Mouse (Mus musculus): ENCODE measurements around the gene Atg7. TPM values are rescaled to one million over a fixed set of nuclear protein-coding genes. Genes with fewer than 3 reads are reported as not detected.

Atg7 gene
- total RNA-seq, 1 experiment from 2014 or later: 33.2 TPM

DNA sequence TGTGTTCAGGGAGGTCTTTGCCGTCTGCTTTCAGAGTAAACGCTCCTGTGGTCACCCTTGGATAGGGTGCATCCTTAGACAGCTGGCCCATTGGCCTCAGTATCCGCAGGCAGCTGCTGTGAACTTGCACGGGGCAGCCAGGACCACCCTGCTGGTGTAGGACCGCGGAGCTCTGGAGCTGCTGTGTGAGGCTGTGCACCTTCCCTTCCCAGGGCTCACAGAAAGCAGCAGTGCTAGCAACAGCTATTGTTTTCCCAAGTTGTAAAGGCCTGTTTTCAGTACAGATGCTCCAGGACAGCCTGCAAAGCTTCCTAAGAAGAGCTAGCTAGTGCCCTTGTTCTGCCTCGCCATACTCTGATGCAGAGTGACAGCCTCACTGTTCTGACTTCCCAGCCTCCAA, 208.8 kb downstream of the Atg7 start:
- ATAC-seq (replicated peaks in 1 of 2; ENCODE audit: insufficient read depth in 1 of 2, low FRiP score in 2 of 2, low TSS enrichment in 1 of 2, low read depth in 1 of 2, poor library complexity in 2 of 2, severe bottlenecking in 2 of 2): no peak

DNA sequence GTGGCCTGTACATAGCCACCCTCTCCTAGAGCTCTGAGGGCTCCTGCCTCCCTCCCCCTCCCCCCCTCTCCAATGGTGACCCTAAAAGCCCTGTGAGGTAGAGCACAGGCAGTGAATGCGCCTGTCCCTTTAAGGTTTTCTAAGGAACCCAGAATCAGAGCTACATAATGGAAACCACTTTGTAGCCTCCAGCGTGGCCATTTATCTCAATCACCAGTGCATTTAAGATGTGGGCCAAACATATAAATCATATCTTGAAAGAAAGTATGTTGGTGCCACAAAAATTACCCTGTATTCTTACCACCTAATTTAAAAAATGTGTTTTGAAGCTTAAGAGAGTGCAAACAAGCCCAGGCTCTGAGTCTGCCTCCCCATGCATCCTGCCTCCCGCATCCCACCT, 209.8 kb downstream of the Atg7 start:
- ATAC-seq (replicated peaks in 1 of 2; ENCODE audit: insufficient read depth in 1 of 2, low FRiP score in 2 of 2, low TSS enrichment in 1 of 2, low read depth in 1 of 2, poor library complexity in 2 of 2, severe bottlenecking in 2 of 2): no peak

- no peak for ATAC-seq (replicated peaks in 1 of 2; ENCODE audit: insufficient read depth in 1 of 2, low FRiP score in 2 of 2, low TSS enrichment in 1 of 2, low read depth in 1 of 2, poor library complexity in 2 of 2, severe bottlenecking in 2 of 2)
Measured at GRCm38 (mm10) chr6:114854368-114854767, 211.5 kb downstream of the Atg7 start.

- ATAC-seq (replicated peaks in 1 of 2; ENCODE audit: insufficient read depth in 1 of 2, low FRiP score in 2 of 2, low TSS enrichment in 1 of 2, low read depth in 1 of 2, poor library complexity in 2 of 2, severe bottlenecking in 2 of 2): no peak
Measured at GRCm38 (mm10) chr6:114855644-114856043, 212.7 kb downstream of the Atg7 start.

GRCm38 (mm10) chr6:114856501-114856900, 213.6 kb downstream of the Atg7 start:
- no peak for ATAC-seq (replicated peaks in 1 of 2; ENCODE audit: insufficient read depth in 1 of 2, low FRiP score in 2 of 2, low TSS enrichment in 1 of 2, low read depth in 1 of 2, poor library complexity in 2 of 2, severe bottlenecking in 2 of 2)

- ATAC-seq (replicated peaks in 1 of 2; ENCODE audit: insufficient read depth in 1 of 2, low FRiP score in 2 of 2, low TSS enrichment in 1 of 2, low read depth in 1 of 2, poor library complexity in 2 of 2, severe bottlenecking in 2 of 2): no peak
Measured at GRCm38 (mm10) chr6:114857996-114858721, 215.3 kb downstream of the Atg7 start.

DNA sequence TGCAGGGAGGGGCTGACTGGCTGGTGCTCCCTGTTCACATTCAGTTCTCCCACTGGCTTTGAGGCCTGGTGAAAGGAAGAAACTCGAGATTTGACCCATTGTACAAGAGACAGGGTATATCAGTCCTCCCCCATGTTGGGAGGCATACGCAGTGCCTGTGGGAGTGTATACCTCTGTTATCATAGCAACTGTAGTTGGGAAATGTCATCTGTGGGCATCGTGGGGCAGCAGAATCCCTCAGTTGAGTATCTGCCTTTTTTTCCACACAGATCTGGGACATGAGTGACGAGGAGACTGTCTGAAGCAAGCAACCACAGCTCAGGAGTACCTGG, 215.8 kb downstream of the Atg7 start:
- no peak for ATAC-seq (replicated peaks in 1 of 2; ENCODE audit: insufficient read depth in 1 of 2, low FRiP score in 2 of 2, low TSS enrichment in 1 of 2, low read depth in 1 of 2, poor library complexity in 2 of 2, severe bottlenecking in 2 of 2)

DNA sequence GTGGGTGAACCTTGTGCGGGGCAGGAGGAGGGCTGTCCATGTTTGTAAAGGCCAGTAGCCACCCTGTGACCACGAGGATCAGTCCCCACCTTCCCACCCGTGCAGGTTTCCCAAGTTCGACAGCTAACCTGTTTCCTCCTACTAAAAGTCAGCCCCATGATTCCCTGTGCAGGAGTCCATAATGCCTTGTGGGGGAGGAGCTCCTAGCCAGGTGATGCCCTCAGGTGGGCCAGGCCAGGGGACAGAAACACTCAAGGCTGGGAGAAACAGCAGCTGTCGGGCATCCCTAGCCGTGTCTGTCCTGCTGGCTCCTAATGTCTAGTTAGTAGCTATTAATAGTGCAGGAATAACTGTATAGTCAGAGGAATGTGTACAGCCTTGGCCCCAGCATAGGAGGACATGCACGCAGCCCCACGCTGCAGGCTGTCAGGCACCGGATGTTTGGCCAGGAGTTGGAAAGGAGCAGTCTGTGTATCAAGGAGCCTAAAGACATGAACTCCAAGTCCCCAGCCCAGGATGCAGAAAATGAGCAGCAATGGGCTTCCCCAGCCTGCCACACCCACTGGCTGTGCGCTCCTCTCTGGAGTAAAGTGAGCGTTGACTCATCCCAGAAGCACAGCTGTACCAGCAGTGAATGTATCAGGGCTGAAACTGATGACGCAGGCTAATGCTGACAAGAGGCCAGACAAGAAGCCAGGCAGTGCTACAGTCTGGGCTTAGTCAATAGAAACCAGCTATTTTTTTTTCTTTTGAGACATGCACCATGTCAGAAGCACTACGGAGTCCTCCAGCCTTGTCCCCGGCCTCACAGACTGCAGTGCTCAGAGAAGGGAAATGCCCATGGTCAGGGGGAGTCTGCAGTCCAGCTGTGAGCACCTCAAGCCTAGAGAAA, 218.0 kb downstream of the Atg7 start:
- ATAC-seq (replicated peaks in 1 of 2; ENCODE audit: insufficient read depth in 1 of 2, low FRiP score in 2 of 2, low TSS enrichment in 1 of 2, low read depth in 1 of 2, poor library complexity in 2 of 2, severe bottlenecking in 2 of 2): no peak

GRCm38 (mm10) chr6:114861591-114861990, 218.7 kb downstream of the Atg7 start:
- no peak for ATAC-seq (replicated peaks in 1 of 2; ENCODE audit: insufficient read depth in 1 of 2, low FRiP score in 2 of 2, low TSS enrichment in 1 of 2, low read depth in 1 of 2, poor library complexity in 2 of 2, severe bottlenecking in 2 of 2)

DNA sequence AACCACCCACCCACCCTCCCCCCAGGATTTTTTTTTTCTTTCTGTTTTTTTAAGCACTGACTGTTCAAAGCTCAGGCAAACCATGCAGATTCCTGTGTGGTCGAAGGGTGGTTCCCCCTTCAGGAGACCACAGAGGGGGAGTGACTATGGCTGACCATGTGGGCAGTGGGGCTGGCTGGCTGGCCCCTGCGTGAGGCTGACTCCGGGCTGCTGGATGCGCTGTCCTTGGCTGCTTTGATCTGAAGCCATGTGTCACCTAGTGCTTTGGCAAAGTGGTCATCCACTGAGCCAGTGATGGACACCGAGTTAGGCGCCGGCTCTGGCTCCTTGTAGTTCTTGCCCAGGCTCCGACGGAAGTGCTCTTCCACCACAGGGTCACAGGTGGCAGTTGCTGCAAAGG, 219.1 kb downstream of the Atg7 start:
- ATAC-seq (replicated peaks in 1 of 2; ENCODE audit: insufficient read depth in 1 of 2, low FRiP score in 2 of 2, low TSS enrichment in 1 of 2, low read depth in 1 of 2, poor library complexity in 2 of 2, severe bottlenecking in 2 of 2): no peak

GRCm38 (mm10) chr6:114863501-114863900, 220.6 kb downstream of the Atg7 start:
- ATAC-seq (replicated peaks in 1 of 2; ENCODE audit: insufficient read depth in 1 of 2, low FRiP score in 2 of 2, low TSS enrichment in 1 of 2, low read depth in 1 of 2, poor library complexity in 2 of 2, severe bottlenecking in 2 of 2): no peak

- ATAC-seq (replicated peaks in 1 of 2; ENCODE audit: insufficient read depth in 1 of 2, low FRiP score in 2 of 2, low TSS enrichment in 1 of 2, low read depth in 1 of 2, poor library complexity in 2 of 2, severe bottlenecking in 2 of 2): no peak
Measured at GRCm38 (mm10) chr6:114864421-114864820, 221.5 kb downstream of the Atg7 start.

DNA sequence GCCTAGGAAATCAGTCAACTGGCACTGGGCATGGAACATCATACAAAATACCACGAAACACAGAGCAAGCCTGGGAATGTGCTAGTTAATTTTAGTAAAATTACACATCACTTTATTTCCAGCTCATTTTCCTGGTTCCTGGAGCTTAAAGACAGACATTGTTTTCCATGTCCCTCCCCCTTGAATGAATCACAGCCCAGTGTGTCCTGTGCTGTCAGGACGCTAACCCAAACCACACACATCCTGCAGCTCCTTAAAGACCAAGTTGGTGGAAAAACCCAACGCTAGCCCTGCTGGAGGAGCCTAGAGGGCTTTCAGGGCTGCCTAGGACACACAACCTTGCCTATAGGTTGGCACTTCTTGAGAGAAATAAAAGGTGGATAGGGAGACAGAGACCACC, 223.2 kb downstream of the Atg7 start:
- ATAC-seq (replicated peaks in 1 of 2; ENCODE audit: insufficient read depth in 1 of 2, low FRiP score in 2 of 2, low TSS enrichment in 1 of 2, low read depth in 1 of 2, poor library complexity in 2 of 2, severe bottlenecking in 2 of 2): no peak

DNA sequence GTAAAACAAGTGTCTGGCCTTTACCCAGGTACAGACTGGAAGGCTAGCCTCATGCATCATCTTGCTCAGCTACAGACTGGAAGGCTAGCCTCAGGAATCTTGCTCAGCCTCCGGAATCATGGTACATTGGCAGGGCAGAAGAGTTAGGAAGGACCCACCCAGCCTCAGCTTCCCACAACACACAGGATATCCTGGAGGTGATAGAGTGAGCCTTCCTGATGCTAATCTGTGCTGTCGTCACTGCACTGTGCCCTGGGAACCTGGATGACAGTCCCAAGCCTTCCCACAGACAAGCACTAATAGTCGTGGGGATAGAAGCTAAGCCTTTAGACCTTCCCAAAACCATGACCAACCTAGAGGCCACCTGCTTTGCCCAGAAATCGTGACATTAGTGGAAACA, 223.7 kb downstream of the Atg7 start:
- no peak for ATAC-seq (replicated peaks in 1 of 2; ENCODE audit: insufficient read depth in 1 of 2, low FRiP score in 2 of 2, low TSS enrichment in 1 of 2, low read depth in 1 of 2, poor library complexity in 2 of 2, severe bottlenecking in 2 of 2)

DNA sequence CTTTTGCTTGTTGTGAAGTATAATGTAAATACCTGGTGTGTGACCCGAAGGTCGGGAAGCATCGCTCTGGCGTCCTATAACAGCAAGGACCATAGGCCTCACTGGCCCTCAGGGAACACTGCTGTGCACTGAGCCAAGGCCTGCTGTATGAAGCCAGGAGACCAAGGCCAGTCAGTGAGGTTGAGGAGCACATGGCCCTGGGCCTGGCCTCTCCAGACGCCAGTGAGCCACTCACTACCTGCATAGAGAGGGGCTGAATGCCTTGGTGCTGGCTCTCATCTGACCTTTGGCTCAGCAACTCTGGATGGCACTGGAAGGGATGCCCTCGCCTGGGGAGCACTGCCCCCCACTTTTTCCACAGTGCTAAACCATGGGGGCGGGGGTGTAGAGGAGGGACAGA, 225.8 kb downstream of the Atg7 start:
- no peak for ATAC-seq (replicated peaks in 1 of 2; ENCODE audit: insufficient read depth in 1 of 2, low FRiP score in 2 of 2, low TSS enrichment in 1 of 2, low read depth in 1 of 2, poor library complexity in 2 of 2, severe bottlenecking in 2 of 2)

- no peak for ATAC-seq (replicated peaks in 1 of 2; ENCODE audit: insufficient read depth in 1 of 2, low FRiP score in 2 of 2, low TSS enrichment in 1 of 2, low read depth in 1 of 2, poor library complexity in 2 of 2, severe bottlenecking in 2 of 2)
Measured at GRCm38 (mm10) chr6:114869501-114870076, 226.7 kb downstream of the Atg7 start.

- ATAC-seq (replicated peaks in 1 of 2; ENCODE audit: insufficient read depth in 1 of 2, low FRiP score in 2 of 2, low TSS enrichment in 1 of 2, low read depth in 1 of 2, poor library complexity in 2 of 2, severe bottlenecking in 2 of 2): no peak
Measured at GRCm38 (mm10) chr6:114871010-114871660, 228.2 kb downstream of the Atg7 start.

- ATAC-seq (replicated peaks in 1 of 2; ENCODE audit: insufficient read depth in 1 of 2, low FRiP score in 2 of 2, low TSS enrichment in 1 of 2, low read depth in 1 of 2, poor library complexity in 2 of 2, severe bottlenecking in 2 of 2): no peak
Measured at GRCm38 (mm10) chr6:114873808-114874137, 230.9 kb downstream of the Atg7 start.
